Mouse (Mus musculus): ENCODE measurements at regions not wholly inside any gene's neighbourhood (a gene's known extent, or its start where the extent isn't known, plus 50 kb on each side); places are given as distances from the start of the nearest gene placed in this dataset.
A peak's percentile ranks its signal among the peaks of the same experiment; 100 is the strongest.

DNA sequence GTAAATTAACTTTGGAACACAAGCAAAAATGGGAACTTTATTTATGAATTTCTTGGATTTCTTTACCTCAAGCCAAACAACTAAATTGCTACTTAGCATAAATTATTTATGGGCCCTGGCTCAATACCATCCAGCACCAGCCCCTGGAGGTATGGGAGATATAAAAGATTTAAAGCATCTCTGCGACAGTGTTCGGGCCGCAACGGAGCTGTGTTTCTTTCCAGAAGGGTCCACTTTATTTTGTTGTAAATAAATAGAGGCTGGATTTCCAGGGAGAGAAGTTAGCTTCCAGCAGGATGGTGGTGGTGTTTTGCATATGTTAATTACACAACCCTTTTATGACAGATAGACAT lies 404.5 kb upstream of the Pou3f2 start:
- no peaks in the 10 kb centered on the region for H3K36me3 ChIP-seq (ENCODE audit: control insufficient read depth, insufficient read depth, low read length)
- WGBS = 46% methylated on average over 4 of the region's 4 CpGs
- H3K4me1 ChIP-seq (ENCODE audit: control insufficient read depth, insufficient read depth, low read depth, low read length) = no peaks in the 10 kb centered on the region
- H3K9me3 ChIP-seq (ENCODE audit: control insufficient read depth, low read length) = no peaks in the 10 kb centered on the region
- no peak overlapping the region for H3K4me3 ChIP-seq (ENCODE audit: low read length)
- no peak overlapping the region for H3K9ac ChIP-seq (ENCODE audit: low read depth, low read length)
- no peak overlapping the region for H3K4me2 ChIP-seq (ENCODE audit: low read length)
- ATAC-seq = no peak
- H3K27ac ChIP-seq (ENCODE audit: low read depth, low read length) = no peak overlapping the region
- H3K27me3 ChIP-seq (replicated peaks; ENCODE audit: control insufficient read depth, insufficient read depth, low read length) = no peaks in the 10 kb centered on the region

DNA sequence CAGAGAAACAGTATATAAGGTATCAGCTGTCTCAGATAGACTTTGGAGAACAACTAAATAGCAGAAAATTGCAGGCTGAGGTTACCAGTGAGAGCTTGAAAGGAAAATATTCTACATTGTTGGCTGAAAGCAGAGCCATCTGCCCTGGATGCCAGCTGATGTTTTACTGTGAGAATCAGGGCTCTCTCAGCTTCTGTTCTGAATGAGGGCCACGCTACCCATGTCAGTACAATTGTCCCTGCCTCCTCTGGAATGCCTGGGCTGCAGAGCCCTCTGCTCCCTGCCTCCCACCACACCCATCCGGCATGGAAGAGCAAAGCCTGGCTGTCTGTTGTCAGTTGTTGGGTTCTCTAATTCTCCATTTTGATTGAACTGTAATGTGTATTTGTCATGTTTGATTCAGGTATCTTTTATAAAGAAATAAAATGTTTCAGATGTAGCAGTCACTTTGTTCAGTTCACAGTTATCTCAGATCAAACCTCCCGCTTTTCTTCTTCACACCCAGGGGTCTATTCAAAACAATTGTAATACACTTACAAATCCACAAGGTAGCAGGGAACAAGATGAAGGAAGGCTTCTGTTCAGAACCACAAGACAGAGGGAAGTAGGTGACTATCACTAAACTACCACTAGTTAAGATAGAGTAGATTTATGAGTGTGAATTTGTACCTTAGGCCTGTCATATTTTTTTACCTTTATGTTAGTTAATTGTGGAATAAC lies 404.0 kb upstream of the Pou3f2 start:
- ATAC-seq = no peak
- H3K4me1 ChIP-seq (ENCODE audit: control insufficient read depth, insufficient read depth, low read depth, low read length) = no peaks in the 10 kb centered on the region
- no peaks in the 10 kb centered on the region for H3K9me3 ChIP-seq (ENCODE audit: control insufficient read depth, low read length)
- WGBS = 42% methylated on average over 3 of the region's 3 CpGs
- H3K27ac ChIP-seq (ENCODE audit: low read depth, low read length) = no peak overlapping the region
- no peaks in the 10 kb centered on the region for H3K27me3 ChIP-seq (replicated peaks; ENCODE audit: control insufficient read depth, insufficient read depth, low read length)
- H3K4me2 ChIP-seq (ENCODE audit: low read length) = no peak overlapping the region
- H3K4me3 ChIP-seq (ENCODE audit: low read length) = no peak overlapping the region
- H3K9ac ChIP-seq (ENCODE audit: low read depth, low read length) = no peak overlapping the region
- no peaks in the 10 kb centered on the region for H3K36me3 ChIP-seq (ENCODE audit: control insufficient read depth, insufficient read depth, low read length)

DNA sequence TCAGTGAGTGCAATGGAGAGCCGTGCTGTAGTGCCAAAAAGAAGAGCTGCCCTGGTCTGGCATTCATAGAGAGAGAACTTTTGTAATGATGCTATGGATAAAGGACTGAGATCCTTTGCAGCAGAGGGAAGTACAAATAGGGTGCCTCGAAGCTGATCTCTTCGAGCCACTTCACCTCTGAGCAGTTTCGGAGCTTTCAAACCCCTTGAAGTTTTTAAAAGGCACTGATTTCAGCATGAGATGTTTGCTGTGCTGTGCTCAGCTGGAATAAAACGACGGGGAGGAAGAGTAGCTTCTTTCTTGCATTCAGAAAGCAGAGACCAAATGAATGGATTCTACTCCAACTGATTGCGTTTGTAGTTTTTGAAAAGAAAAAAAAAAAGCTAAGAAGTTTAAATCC lies 392.5 kb upstream of the Pou3f2 start:
- 24% methylated on average over 7 of the region's 7 CpGs for WGBS

DNA sequence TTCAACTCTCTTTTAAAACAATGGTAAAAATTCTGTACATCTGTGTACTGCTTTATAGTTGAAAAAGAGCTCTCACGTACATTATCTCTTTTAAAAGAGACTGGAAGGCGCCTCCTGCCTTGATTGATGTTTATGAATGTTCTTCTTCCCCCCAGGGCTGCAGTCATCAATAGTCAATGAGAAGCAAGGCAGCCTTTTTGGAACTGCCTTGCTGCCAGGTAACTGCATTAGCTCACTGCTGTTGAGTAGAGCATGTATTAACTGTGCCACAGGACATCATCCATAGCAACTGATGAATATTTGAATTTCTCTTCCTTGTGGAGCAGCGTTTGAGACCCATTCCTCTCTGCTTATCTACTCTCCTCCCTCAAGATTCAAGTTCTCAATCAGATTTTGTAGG lies 387.2 kb upstream of the Pou3f2 start:
- Histone ChIP-seq H3K9ac (ENCODE audit: low read depth, low read length) (no peak overlapping the region), H3K4me3 (ENCODE audit: low read length) (no peak overlapping the region), H3K4me2 (ENCODE audit: low read length) (no peak overlapping the region), H3K27me3 (replicated peaks; ENCODE audit: control insufficient read depth, insufficient read depth, low read length) (no peaks in the 10 kb centered on the region), H3K9me3 (ENCODE audit: control insufficient read depth, low read length) (no peaks in the 10 kb centered on the region), H3K36me3 (ENCODE audit: control insufficient read depth, insufficient read depth, low read length) (no peaks in the 10 kb centered on the region), H3K27ac (ENCODE audit: low read depth, low read length) (no peak overlapping the region), H3K4me1 (ENCODE audit: control insufficient read depth, insufficient read depth, low read depth, low read length) (no peaks in the 10 kb centered on the region)
- no peak for ATAC-seq
- WGBS = 67% methylated on average over 3 of the region's 3 CpGs

More for the DNA sequence above, 392.5 kb upstream of the Pou3f2 start:
- Histone ChIP-seq H3K27ac (ENCODE audit: low read depth, low read length) (no peak overlapping the region), H3K27me3 (replicated peaks; ENCODE audit: control insufficient read depth, insufficient read depth, low read length) (no peaks in the 10 kb centered on the region), H3K4me3 (ENCODE audit: low read length) (no peak overlapping the region), H3K9me3 (ENCODE audit: control insufficient read depth, low read length) (no peaks in the 10 kb centered on the region), H3K4me1 (ENCODE audit: control insufficient read depth, insufficient read depth, low read depth, low read length) (no peaks in the 10 kb centered on the region), H3K36me3 (ENCODE audit: control insufficient read depth, insufficient read depth, low read length) (no peaks in the 10 kb centered on the region), H3K4me2 (ENCODE audit: low read length) (no peak overlapping the region), H3K9ac (ENCODE audit: low read depth, low read length) (no peak overlapping the region)
- ATAC-seq = no peak

DNA sequence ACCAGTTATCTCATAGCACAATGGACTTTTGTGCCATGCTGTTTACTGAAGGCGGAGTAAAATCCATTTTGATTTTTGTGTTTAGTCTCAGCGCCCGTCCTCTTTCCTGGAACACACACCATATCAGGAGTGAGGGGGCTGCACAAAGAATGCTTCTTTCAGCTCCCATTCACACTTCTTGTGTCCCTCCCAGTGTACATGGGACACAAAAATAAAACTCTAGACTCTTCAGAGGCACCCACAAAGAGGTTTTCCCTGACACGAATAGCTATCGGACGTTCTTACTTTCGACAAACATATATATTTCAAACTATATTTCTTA lies 347.9 kb upstream of the Pou3f2 start:
- Histone ChIP-seq H3K4me3 (ENCODE audit: low read length) (peak overlapping the region; percentile 27), H3K36me3 (ENCODE audit: control insufficient read depth, insufficient read depth, low read length) (no peaks in the 10 kb centered on the region), H3K4me1 (ENCODE audit: control insufficient read depth, insufficient read depth, low read depth, low read length) (peaks cover 5% of the 10 kb centered on the region), H3K9me3 (ENCODE audit: control insufficient read depth, low read length) (no peaks in the 10 kb centered on the region), H3K9ac (ENCODE audit: low read depth, low read length) (peak overlapping the region; percentile 12; the same call in 1 of the 2 replicates), H3K27me3 (replicated peaks; ENCODE audit: control insufficient read depth, insufficient read depth, low read length) (no peaks in the 10 kb centered on the region), H3K4me2 (ENCODE audit: low read length) (peak overlapping the region; percentile 56), H3K27ac (ENCODE audit: low read depth, low read length) (0 out of 2 replicates have a peak overlapping the region, but pooled peaks have one; percentile 27)
- WGBS = 19% methylated on average over 7 of the region's 7 CpGs
- no peak for ATAC-seq

DNA sequence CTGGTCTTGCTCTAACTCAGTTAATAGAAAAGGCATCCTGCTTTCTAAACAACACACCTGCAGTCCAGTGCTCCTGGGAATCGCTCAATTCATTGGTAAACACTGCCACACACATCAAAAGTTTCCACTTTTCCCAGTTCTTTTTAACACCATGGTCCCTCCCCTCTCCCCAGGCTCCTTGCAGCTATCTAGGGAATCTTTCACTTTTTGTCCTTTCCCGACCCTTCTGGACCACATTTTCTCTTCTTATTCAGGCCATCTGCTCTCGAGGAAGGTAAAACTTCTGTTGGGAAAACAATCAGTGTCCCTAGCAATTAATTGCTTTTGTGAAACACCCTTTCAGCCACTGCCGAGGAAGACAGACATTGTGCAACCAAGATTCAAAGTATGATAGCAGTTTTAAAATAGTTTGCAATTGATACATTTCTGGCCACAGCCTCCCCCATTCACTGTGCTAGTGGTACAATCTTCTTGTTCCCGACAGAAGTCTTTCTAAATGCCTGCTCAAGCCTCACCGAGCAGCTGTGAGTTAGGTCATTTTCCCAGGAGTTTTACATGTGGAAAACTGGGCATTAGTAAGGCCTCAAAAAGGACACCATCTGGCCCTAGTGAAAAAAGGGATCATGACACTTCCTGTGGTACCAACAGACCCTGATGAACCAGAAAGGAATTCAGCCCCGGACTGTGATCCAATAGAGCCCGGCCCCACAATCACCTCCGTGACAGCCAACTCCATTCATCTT lies 347.4 kb upstream of the Pou3f2 start:
- Histone ChIP-seq H3K4me1 (ENCODE audit: control insufficient read depth, insufficient read depth, low read depth, low read length) (peaks cover 5% of the 10 kb centered on the region), H3K9ac (ENCODE audit: low read depth, low read length) (peak overlapping the region; percentile 17; the same call in 1 of the 2 replicates), H3K4me3 (ENCODE audit: low read length) (peak overlapping the region; percentile 27), H3K36me3 (ENCODE audit: control insufficient read depth, insufficient read depth, low read length) (no peaks in the 10 kb centered on the region), H3K27ac (ENCODE audit: low read depth, low read length) (peak overlapping the region; percentile 42; the same call in 1 of the 2 replicates), H3K27me3 (replicated peaks; ENCODE audit: control insufficient read depth, insufficient read depth, low read length) (no peaks in the 10 kb centered on the region), H3K9me3 (ENCODE audit: control insufficient read depth, low read length) (no peaks in the 10 kb centered on the region), H3K4me2 (ENCODE audit: low read length) (peak overlapping the region; percentile 56)
- ATAC-seq = peak; percentile 94
- 6% methylated on average over 9 of the region's 9 CpGs for WGBS

DNA sequence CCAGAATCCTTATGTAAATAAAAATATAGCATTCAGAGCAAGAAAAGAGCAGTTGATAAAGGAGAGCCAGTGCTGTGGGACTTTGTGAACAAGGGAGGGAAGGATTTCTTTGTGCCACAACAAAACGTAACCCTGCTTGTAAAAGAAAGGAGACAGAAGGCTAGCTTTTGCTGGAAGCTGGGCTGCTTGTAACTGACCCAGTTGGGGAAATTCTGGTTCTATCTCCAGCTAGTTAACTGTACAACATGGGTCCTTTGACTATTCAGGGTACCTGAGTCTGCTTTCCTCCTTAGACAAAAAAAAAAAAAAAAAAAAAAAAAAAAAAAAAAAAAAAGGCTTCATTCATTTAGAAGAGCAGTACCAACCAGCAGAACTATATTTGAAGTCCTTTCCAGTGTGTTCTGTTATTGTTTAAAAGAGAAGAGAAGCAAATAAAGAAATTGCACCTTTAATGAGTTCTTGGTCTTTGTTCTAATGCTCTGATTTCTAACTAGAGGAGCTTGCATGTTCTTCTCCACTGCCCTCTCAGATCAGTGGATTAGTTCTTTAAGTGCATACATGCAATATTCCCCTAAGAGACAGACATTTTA lies 345.8 kb upstream of the Pou3f2 start:
- WGBS = 26% methylated on average over 1 of the region's 1 CpGs
- Histone ChIP-seq H3K27ac (ENCODE audit: low read depth, low read length) (no peak overlapping the region), H3K27me3 (replicated peaks; ENCODE audit: control insufficient read depth, insufficient read depth, low read length) (no peaks in the 10 kb centered on the region), H3K9ac (ENCODE audit: low read depth, low read length) (no peak overlapping the region), H3K4me3 (ENCODE audit: low read length) (no peak overlapping the region), H3K9me3 (ENCODE audit: control insufficient read depth, low read length) (no peaks in the 10 kb centered on the region), H3K4me1 (ENCODE audit: control insufficient read depth, insufficient read depth, low read depth, low read length) (peaks cover 5% of the 10 kb centered on the region), H3K4me2 (ENCODE audit: low read length) (no peak overlapping the region), H3K36me3 (ENCODE audit: control insufficient read depth, insufficient read depth, low read length) (no peaks in the 10 kb centered on the region)
- ATAC-seq = no peak

DNA sequence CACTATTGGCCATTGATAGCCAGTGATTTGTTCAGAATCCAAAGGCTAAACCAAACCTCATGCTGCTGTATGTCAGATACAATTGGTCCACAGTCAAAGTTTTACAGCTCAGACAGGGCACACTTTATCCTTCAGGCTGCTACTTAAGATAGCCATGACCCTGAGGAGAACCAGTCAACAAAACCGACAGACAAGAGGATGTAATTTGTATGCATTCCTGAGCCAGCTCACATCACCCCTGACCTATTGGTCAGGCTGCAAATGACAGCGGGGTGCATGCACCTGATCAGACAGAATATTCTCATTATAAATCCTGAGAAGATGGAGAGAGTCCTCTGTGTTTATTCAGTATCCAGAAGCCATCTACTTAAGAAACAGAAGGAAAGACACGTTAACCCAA lies 315.5 kb upstream of the Pou3f2 start:
- no peaks in the 10 kb centered on the region for H3K4me1 ChIP-seq (ENCODE audit: control insufficient read depth, insufficient read depth, low read depth, low read length)
- H3K27me3 ChIP-seq (replicated peaks; ENCODE audit: control insufficient read depth, insufficient read depth, low read length) = no peaks in the 10 kb centered on the region
- H3K9ac ChIP-seq (ENCODE audit: low read depth, low read length) = no peak overlapping the region
- H3K27ac ChIP-seq (ENCODE audit: low read depth, low read length) = no peak overlapping the region
- no peaks in the 10 kb centered on the region for H3K9me3 ChIP-seq (ENCODE audit: control insufficient read depth, low read length)
- 20% methylated on average over 3 of the region's 3 CpGs for WGBS
- ATAC-seq = no peak
- no peak overlapping the region for H3K4me2 ChIP-seq (ENCODE audit: low read length)
- H3K36me3 ChIP-seq (ENCODE audit: control insufficient read depth, insufficient read depth, low read length) = no peaks in the 10 kb centered on the region
- no peak overlapping the region for H3K4me3 ChIP-seq (ENCODE audit: low read length)

DNA sequence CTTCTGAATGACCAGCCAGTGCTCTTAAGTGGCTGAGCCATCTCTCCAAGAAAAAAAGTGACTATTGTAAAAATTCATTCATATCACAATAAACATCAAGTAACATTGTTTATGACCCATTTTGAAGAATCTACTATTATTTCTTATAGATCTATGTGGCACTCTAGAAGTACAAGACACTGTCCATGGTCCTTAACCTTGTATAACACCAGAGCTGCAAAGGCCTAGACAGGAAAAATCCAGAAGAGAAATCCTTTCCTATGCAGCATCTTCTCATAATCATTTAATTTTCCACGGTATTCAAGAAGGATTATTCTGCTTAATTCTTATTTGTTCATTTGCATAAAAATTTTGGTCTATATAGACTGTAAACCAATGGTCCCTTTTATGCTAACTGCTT lies 304.7 kb upstream of the Pou3f2 start:
- Histone ChIP-seq H3K4me3 (ENCODE audit: low read length) (no peak overlapping the region), H3K4me1 (ENCODE audit: control insufficient read depth, insufficient read depth, low read depth, low read length) (no peaks in the 10 kb centered on the region), H3K9ac (ENCODE audit: low read depth, low read length) (no peak overlapping the region), H3K9me3 (ENCODE audit: control insufficient read depth, low read length) (no peaks in the 10 kb centered on the region), H3K4me2 (ENCODE audit: low read length) (no peak overlapping the region), H3K27ac (ENCODE audit: low read depth, low read length) (no peak overlapping the region), H3K36me3 (ENCODE audit: control insufficient read depth, insufficient read depth, low read length) (no peaks in the 10 kb centered on the region), H3K27me3 (replicated peaks; ENCODE audit: control insufficient read depth, insufficient read depth, low read length) (no peaks in the 10 kb centered on the region)
- no peak for ATAC-seq
- WGBS = 67% methylated on average over 1 of the region's 1 CpGs
